Mouse (Mus musculus) natural killer cell, adult 2 months (primary cell): Measurements from ENCODE around the gene Exosc8.

Source experiments
- DNase-seq, 2 experiments: peaks; one replicate each; pipeline ENCODE4 v3.0.0; 2022; ENCODE audit warnings: low spot score in 2 of 2

Gene Exosc8

DNA sequence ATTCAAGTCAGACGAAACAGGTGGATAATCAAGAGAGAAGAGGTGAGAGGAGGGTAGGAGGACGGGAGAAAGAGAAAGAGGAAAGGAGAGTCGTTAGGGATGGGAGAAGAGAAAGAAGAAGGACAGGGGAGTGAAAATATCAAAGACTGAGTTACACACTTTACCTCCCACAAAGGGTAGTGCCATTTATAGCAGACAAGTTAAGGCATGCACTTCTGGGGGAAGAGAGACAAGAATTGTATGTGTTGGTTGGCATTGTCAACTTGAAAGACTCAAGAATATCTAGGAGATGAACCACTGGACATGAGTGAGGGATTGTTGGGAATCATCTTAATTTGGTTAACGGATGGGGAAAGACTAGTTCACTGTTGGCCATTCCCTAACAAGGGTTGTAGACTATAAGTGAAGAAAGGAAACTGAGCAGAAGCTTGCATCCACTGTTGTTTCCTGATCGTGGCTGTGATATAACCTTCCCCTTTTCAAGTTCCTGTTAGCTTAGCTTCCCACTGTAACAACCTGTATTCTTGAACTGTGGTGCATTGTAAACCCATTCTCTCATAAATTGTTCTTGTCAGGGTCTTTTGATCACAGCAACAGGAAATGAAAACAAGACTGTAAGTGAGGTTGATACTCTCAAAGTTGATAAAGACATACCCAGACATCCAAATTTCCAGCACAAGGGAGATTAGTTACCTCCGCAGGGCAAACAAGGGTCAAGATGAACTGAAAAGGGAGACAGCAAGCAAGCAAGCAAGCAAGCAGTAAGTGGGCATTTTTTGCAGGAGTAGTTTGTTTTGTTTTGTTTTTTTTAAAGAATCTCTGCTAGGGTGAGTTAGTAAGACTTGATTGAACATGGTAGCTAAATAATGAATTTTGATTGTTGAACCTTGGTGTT lies 53.6 kb downstream of the Exosc8 start:
- DNase-seq: no peak
